Mouse (Mus musculus) spleen, postnatal 10 days (tissue): Measurements from ENCODE around the gene Tmbim4.
"Not testable (repeated sequence)": the region's sequence is repeated elsewhere in the genome, so short reads cannot be mapped to it uniquely, and the experiment has no call there.

Source experiments
- DNase-seq, 2 experiments: peaks; one replicate each; pipeline ENCODE4 v3.0.0; 2021 to 2022; ENCODE audit warnings: low spot score in 2 of 2

Gene Tmbim4

DNA sequence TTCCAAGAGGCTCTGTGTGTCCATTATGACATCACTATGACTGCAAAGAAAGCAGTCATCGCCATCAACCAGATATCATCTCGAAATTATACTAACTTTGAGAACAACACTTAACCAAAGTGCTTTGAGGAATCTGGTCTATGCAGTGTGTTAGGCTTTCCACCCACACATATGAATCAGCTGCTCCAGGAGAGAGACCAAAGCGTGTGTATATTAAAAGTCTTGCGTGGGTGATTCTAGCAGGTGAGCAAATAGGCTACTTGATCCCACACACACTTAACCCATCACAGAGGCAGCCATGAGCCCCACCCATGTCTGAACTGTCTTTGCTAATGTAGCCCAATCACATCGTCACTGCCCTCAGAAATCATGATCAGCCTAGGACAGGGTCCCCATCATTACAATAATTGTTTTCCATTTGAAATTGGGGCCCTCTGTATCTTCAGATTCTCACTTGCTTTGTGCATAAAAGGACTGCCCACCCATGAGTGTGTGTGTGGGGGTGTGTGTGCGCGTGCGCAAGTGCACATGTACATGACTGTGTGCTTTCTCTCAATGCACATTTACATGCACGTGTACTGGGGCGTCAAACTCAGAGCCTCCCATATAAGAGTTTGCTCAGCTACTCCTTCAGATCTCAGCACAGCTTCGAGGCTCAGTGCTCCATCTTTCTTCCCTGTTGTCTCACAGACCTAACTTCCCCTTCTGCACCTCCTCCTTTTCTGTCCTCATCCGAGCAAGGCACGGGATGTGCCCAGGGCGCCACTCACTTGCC lies 4.1 kb upstream of the Tmbim4 start:
- no peak for DNase-seq

DNA sequence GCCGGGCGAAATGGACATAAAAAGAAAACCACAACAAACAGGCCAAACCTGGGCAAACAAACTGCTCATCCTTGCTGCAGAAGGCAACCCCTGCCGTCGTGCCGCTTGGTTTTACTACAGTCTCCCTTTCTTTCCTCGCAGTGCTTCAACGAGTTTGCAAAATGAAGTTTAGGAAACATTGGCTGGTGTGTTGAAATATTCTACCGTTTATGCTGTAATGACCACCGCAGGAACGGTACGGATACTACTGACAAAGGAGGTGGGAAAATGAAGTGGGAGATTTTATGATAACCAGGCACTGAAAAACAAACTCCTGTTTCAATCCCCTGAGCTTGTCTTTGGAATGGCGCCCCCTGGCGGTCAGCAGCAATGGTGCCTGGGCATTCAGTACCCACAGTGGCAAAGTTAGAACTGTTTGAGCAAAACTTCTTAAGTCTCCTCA lies 592 bp downstream of the Tmbim4 start, which contains the start of gene Irak3:
Irak3 (minus strand) TSS at position 170 of the 442 bp plus-strand sequence.
- peak; percentile 85 to 94 for DNase-seq

DNA sequence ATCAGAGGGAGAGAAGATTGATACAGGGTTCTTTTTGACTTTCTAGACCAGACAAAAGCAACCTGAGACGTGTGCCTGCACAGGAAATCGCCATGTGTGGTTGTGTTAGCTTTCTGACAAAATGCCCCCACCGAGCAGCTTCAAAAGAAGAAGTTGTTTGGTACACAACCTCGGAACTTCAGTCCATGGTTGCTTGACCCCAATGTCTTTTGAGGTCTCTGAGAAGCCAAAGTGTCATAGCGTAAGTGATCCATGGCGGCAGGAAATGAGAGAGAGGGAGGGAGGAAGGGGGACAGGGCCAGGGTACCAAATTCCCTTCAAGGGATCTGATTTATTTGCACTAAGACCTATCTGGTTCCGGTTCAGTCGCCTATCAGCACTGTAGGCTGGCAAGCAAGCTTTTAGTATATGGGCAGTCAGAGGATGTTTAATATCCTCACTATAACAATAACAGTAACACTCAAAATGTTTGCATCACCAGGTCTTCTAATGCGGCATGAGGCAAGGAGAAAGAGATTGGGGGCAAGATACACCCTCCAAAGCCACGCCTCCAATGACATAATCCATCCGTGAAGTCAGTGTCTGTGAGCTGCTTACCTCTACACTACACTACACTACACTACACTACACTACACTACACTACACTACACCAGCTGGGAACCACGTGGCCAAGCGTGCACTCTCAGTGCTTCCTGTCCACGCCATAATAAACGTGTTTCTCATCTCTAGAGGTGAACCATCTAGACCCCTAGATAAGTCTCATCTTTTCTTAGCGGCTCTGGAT lies 1.3 kb downstream of the Tmbim4 start:
- peak in 1 of 2 experiments; percentile 41 for DNase-seq

DNA sequence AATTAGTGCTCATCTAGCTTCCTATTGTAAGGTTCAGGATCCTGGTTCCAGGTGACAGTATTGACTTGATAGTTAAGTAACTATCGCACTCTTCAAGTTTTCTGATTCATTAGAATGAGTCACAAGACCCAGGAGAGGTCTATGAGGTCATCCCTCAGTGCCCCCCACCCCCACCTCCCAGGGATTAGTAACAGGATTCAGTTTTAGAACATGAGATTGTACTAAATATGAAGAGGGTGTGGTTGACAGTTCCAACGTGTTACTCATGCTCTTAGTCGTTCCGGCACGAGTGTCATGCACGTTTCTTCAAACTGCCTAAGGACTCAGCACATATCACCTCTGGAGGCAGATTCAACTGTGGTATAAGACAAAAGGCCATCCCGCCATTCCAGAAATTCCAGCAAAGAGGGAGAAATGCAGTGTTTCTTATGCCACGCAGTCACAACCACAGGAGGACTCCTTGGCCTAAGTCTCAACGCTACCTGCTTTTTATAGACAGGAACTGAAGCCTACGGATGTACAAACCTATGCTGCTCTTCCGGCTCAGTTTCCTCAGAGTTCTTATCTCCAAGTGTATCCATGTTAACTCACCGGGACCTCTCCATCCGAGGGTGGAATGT lies 3.3 kb downstream of the Tmbim4 start:
- DNase-seq: no peak

DNA sequence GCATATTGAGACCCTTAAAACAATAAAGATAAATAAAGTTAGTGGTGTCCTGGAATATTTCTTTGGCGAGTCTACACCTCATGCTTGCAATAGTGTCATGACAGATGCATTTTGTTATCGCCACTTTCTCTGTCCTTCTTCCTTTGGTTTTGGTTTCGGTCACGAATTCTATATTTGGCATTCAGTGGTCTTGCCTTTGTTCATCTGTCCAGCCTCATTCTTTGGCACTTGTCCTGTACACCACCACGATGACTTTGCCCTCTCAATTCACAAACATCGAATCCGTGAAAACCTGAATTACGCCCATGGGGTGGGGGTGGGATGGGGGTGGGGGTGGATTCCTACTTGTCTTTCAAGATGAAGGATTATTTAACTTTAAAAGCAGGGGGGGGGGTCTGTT lies 6.6 kb downstream of the Tmbim4 start:
- no peak for DNase-seq

DNA sequence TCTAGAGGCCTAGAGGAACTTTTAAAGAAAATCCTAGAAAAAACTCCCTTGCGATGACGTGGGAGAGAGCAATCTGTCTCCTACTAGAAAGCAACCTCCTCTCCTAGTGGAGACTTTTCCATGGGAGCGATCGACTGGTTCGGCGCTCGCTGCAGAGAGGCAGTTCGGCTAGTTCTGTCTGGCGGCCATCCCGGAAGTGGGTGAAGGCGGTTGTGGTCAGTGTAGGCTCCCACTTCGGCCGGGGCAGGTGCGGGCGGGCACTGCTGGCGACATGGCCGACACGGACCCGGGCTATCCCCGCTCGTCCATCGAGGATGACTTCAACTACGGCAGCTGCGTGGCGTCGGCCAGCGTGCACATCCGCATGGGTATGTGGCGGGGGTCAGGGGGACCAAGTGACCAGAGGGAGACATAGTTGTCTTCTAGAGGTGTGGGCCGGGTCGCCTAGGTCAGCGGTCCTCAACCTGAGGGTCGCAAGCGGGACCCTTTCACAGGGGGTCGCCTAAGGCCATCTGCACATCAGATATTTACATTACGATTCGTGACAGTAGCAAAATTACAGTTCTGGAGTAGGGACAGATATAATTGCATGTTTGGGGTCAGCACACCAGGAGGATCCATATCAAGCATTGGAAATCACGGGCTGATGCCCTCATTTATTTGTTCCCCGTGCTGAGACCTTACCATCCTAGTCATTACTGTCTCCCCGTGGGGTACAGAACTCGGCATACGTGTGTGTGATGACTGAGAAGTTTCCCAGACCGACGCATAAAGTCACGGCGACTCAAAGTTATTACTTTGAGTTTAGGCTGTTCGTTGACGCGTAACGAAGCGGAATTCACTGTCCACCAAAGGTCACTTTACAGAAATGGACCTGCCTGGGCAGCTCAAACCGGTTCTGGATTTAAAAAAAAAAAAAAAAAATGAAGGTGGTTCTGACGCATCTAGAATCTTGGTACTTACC lies 7.5 kb downstream of the Tmbim4 start:
- peak; percentile 72 to 78 for DNase-seq

DNA sequence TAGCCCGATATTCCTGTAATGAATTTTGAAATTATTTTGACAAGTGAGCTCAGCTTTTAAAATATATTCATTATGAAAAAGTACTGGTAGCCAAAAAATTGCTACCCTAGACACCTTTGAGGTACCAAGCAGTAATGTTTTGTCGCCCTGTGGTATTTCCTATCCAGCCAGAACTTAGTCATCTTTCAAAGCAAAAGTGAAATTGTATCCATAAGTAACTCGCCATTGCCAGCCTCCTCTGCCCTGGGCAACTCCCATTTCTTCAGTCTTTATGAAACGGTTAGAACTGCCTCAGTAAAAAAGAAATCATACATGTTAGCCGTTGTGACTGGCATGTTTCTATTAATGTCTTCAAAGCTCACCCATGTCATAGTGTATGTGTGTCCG lies 8.1 kb downstream of the Tmbim4 start:
- no peak for DNase-seq

DNA sequence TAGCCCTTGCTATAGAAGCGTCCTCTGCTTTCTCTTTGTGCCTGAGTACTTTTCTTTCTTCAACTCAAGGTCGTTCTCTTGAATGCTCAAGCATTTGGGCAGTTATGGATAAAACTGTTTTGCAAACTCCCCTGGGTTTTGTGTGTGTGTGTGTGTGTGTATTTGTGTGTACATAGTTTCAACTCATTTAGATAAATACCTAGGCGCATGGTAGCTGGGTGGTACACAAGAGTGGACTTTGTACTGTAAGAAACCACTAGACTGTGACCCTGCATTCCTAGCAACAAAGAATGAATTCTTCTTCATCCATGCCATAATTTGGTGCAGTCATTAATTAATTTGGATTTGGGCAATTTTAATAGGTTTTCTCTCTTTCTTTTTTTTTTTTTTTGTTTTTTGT lies 8.7 kb downstream of the Tmbim4 start:
- DNase-seq: no peak

DNA sequence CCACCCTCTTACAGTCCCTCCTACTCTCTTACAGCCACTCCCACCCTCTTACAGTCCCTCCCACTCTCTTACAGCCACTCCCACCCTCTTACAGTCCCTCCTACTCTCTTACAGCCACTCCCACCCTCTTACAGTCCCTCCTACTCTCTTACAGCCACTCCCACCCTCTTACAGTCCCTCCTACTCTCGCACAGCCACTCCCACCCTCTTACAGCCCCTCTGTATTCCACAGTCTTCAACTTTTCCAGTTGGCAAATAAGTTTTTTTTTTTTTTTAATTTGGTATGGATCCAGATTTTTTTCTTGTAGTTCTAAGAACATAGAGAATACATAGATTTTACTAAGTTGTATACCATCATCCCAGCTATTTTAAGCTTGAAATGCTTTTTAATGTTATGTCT lies 15.7 kb downstream of the Tmbim4 start:
- DNase-seq: not testable (repeated sequence)

DNA sequence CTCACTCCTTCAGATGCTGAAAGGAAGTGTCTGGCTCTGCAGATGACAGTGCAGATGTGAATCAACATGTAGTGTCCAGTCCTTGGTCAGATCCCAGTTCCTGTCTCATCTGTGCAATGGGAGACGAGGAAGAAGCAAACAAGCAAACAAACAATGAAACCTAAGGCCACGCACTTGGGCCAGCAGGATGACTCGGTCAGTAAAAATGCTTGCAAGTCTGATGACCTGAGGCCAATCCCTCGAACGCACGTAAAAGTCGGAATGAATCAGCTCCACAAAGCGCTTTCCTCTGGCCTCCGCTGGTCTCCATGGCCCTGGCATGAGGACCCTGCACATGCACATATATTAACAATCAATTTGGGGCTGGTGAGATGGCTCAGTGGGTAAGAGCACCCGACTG lies 17.6 kb downstream of the Tmbim4 start:
- DNase-seq: no peak

DNA sequence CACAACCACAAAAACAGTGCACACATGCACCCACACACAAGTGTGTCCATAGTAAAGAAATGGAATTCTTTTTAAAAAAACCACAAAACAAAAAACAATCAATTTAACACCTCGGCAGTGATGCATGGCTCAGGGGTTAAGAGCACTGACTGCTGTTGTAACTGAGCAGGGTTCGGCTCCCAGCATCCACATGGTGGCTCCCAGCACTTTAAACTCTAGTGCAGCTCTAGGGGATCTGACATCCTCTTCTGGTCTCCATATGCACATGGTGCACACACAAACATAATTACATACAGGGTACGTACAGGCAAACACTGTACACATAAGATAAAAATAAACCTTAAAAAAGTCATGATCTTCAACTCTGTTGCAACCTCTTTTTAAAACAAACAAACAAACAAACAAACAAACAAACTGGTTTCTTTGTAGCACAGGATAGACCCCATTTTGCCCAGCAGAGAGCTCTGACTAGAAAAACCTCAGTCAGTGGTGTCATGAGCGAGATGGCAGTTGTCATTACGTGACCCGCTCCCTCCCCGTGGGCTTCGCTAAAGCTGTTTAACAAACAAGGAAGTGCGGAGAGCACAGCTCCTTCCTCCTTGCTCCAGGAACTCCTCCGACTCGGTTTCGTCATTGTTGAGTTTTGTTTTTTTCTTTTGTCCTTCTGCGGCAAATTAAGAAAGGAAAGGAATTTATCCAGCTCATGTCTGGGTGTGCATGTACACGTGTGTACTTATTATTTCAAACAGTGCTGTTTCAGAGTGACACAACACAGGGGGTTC lies 18.4 kb downstream of the Tmbim4 start:
- DNase-seq: peak in 1 of 2 experiments; percentile 26

DNA sequence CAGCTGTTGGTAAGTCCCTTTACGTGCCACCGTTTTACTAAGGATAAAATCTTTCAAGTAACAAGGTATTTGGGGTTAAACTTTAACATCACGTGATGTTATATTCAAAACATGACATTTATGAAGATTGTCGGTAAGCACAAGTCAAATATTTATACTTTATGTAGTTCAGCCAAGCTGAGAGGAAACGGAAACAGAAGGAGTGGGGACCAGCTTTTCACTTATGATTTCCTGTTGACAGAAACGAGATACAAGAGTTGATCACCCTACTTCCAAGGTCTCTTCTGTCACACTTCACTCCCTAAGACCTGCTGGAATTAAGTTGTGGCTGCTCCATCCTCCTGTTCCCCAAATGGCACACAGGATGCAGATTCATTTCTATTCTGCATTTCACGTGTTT lies 19.4 kb downstream of the Tmbim4 start:
- DNase-seq: no peak

DNA sequence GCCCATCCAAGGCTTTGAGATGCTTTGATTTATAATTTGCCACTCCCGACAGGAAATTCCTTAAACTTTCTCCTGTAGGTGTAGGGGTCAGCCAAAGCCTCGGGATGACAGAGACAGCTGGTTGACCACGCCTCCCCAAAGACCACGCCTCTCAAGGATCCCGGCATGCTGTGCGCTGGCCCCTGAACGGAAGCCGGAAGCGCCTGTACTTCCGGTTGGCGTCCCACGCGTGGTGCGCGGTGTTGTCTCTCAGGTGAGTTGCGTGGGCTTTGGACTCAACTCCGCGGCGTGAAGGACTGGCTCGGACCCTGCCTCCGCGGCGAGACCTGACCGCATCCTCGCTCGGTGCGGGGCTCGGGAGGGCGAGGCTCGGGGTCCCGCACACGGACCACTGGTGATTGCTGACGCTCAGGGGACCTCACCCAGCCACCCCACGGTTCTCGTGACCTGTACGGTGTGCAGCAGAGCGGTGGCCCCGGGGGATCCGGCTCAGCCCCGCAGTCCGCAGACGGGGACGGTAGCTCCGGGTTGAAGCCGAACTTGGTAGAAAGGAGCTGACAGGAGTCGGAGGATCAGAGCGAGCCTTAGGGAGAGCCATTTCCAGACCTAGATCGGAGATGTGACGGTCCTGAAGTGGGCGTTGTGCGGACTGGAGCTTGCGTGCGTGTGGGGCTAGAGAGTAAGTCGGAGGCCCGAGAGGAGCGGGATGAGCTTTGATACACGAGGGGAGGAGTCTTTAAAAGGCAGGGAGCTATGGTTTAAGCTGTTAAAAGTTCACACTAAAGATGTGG lies 25.7 kb downstream of the Tmbim4 start, which contains the start of gene Llph:
Llph (plus strand) TSS at position 200 of the 791 bp plus-strand sequence.
- peak; percentile 67 to 91 for DNase-seq

DNA sequence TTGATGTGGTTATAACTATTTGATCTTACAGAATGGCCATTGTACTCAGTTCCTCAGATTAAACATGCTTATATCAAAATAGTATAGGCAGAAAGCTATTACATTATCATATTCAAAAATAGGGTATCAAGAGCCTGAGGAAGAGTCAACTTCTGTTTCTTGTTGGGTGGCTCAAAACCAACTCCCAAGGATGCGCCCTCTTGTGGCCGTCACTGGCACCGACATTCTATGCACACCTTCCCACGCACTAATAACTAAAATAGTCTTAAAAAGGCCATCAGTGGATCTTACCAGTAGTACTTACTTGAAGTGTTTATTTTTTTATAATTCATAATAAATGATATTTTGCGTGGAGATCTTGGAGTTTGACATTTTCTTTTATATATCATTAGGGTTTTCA lies 30.3 kb downstream of the Tmbim4 start:
- DNase-seq: peak; percentile 65 to 87

DNA sequence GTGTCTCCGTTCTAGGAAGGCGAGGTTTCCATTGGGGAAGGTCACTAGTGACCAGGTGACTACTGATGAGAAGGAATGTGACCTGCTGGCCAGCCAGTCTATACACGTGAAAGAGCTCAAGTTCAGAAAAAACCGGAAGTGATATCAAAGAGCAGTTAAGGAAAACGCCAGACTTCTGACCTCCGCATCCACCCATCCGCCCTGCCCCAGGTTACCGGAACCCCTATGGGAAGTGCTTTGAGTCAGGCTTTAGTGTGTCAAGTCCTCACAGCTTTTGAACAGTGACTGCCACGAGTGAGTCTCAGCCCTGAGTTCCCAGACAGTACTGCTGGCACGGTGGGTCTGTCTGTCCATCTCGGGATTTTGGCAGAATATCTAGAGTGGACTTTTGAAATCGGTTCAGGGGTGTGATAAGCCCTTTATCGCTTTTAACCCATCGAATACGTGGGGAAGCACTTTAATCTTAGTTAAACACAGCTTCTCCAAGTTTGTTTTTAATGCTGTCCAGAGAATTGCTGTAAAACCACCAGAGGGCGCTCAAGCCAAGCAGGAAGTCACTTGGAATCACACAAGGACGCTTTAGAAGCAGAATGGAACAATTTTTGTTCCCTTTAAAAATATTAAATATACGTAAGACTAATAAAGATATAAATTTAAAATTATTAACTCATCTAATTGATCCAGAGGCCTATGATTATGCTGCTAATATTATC lies 32.4 kb downstream of the Tmbim4 start:
- peak; percentile 35 to 73 for DNase-seq

DNA sequence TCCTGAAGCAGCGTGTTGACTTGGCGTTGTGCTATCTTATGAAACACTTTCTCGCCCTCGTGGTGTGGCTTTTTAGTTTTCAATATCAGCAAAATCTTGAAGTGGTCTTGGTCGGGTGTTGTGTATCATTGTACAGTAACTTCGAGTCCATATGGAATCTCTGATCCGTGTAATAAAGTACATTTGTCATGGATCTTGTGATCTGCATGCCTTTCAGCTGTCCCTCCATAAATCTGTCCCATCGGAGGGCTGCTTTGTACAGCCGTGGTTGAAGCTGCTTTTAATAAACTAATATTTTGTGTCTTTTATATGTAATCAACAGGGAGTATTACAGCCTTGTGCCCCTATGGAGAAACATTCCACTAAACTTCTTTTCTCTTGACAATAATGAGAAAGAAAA lies 35.5 kb downstream of the Tmbim4 start:
- no peak for DNase-seq

DNA sequence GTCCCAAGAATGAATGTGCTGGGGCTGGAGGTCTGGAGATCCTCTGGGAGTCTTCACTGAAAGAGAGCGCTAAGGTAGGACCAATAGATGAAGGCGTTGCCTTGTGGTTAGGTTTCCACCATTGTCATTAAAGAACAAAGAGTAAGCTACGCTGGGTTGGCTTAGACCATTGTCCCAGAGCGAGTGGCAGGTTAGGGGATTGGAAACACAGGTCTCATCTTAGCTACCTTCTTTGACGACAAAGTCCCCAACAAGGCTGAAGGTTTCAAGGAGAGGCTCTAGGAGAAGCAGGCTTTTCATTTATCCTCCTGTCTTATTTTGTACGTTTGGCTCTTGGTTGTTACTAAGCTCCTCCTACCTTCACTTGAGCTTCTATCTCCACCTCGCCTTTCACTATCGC lies 36.9 kb downstream of the Tmbim4 start:
- no peak for DNase-seq

DNA sequence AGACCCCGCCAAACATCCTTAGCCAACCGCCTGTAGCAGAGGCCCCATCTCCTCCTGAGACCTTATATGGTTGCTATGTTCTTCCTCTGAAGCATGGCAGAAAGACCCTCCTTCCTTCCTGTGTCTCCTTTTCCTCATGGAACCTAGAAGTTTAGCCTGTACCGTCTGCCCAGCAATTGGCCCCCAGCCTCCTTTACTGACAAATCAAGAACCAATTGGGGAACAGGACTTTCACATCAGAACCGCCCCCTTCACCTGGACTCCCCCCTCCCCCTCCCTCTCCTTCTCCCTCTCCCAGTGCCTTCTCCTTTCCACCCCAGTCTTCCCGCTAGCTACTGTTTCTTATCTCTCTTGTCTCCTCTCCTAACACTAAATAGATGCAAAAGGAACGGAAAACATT lies 38.1 kb downstream of the Tmbim4 start:
- DNase-seq: no peak

DNA sequence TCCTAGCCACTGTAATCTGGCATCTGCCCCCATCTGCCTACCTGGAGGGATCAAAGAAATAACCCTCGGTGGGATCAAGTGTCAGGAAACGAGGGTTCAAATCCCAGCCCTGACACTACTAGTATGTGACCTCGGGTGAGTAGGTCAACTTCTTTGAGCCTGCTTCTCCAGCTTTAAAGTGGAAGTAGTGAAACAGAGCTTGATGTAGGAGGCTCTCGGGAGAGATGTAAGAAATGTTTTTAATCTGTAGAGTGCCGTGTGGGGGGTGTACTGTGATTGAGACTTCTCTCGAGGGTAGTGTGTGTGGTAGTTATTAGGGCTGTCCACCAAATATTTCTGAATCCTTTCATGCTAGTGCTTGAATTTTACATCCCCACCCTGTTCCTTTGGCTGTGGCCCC lies 41.0 kb downstream of the Tmbim4 start:
- DNase-seq: no peak
